Mouse (Mus musculus): ENCODE data around the gene Gm20820.
"Not testable (repeated sequence)": the region's sequence is repeated elsewhere in the genome, so short reads cannot be mapped to it uniquely, and the experiment has no call there.

Gene Gm20820

GRCm38 (mm10) chrY:86061472-86061871 lies at the start of gene Gm20820:
Gm20820 (plus strand) TSS chrY:86061772.
- not testable (repeated sequence) for DNase-seq (ENCODE audit: low spot score)

Data from c-Kit-positive CD71-positive TER-119-positive erythroid progenitor cells, embryonic 14.5 days (primary cell).